Mouse (Mus musculus) lung, postnatal 0 days (tissue): ENCODE measurements around the gene Pmm2. TPM values are rescaled to one million over a fixed set of nuclear protein-coding genes. Genes with fewer than 3 reads are reported as not detected.
A peak's percentile ranks its signal among the peaks of the same experiment; 100 is the strongest.

Source experiments
- ATAC-seq: fragments of 200-750 bp; cut with Nextera tagmentation; 2 replicates; pipeline ENCODE4 v1.8.0; 2017; ENCODE audit warnings: moderate library complexity
- DNase-seq: peaks from one replicate; pipeline ENCODE4 v3.0.0-alpha.2; 2016; ENCODE audit warnings: low spot score
- H3K27ac ChIP-seq: fragments of 300-500 bp; sonication (generic); 2 replicates; pipeline ENCODE4 v1.5.1; 2014; ENCODE audit warnings: antibody characterized with exemption, mild to moderate bottlenecking, low read length, mixed read lengths
- H3K27me3 ChIP-seq: fragments of 300-500 bp; sonication (generic); replicated peaks from 2 replicates; pipeline ENCODE4 v1.6.1; 2014; ENCODE audit warnings: low read length, mixed read lengths; ENCODE audit not compliant: insufficient read depth
- H3K36me3 ChIP-seq: fragments of 300-500 bp; sonication (generic); 2 replicates; pipeline ENCODE4 v1.6.1; 2014; ENCODE audit warnings: low read length, mixed read lengths; ENCODE audit not compliant: insufficient read depth
- H3K4me1 ChIP-seq: fragments of 300-500 bp; sonication (generic); 2 replicates; pipeline ENCODE4 v1.6.1; 2014; ENCODE audit warnings: antibody characterized with exemption, low read depth, low read length, mixed read lengths; ENCODE audit not compliant: insufficient read depth
- H3K4me2 ChIP-seq: fragments of 300-500 bp; sonication (generic); replicated peaks from 2 replicates; pipeline ENCODE4 v1.6.1; 2014; ENCODE audit warnings: low read depth, mild to moderate bottlenecking, low read length, moderate library complexity, mixed read lengths
- H3K4me3 ChIP-seq: fragments of 300-500 bp; sonication (generic); 2 replicates; pipeline ENCODE4 v1.5.1; 2014; ENCODE audit warnings: low read depth, low read length
- H3K9ac ChIP-seq: fragments of 300-500 bp; sonication (generic); replicated peaks from 2 replicates; pipeline ENCODE4 v1.6.1; 2014; ENCODE audit warnings: low read depth, mild to moderate bottlenecking
- H3K9me3 ChIP-seq: fragments of 300-500 bp; sonication (generic); 2 replicates; pipeline ENCODE4 v1.6.1; 2016; ENCODE audit warnings: low read length, mixed read lengths
- CTCF ChIP-seq: IDR thresholded peaks from 2 replicates; pipeline ENCODE4 v1.5.1; 2016; ENCODE audit warnings: antibody characterized with exemption, mild to moderate bottlenecking
- EP300 ChIP-seq: IDR thresholded peaks from 2 replicates; pipeline ENCODE4 v1.6.1; 2016; ENCODE audit warnings: antibody characterized with exemption, mild to moderate bottlenecking, control low read depth
- WGBS: fragments of 180-500 bp; shearing (Covaris S2); extraction: QIAGEN DNeasy Blood & Tissue Kit; methylation state at CpG from one replicate; pipeline ENCODE4 v1.1.7; 2014; 5-methylcytosine and 5-hydroxymethylcytosine counted together
- polyA plus RNA-seq: library from polyadenylated mRNA; unstranded; fragments of >200 nt; fragmentation: Nextera tagmentation; extraction: Ambion mirVana; gene quantifications from 2 replicates; pipeline ENCODE4 v1.2.1, GENCODE M21; 2015

Gene Pmm2
- polyA plus RNA-seq, 1 experiment from 2014 or later: 40.2 TPM

GRCm38 (mm10) chr16:8650007-8650406 lies 12.5 kb downstream of the Pmm2 start:
- no peak overlapping the region for H3K4me3 ChIP-seq
- H3K27ac ChIP-seq: no peak overlapping the region
- no peaks in the 10 kb centered on the region for H3K4me1 ChIP-seq
- ATAC-seq (no peak), DNase-seq (no peak)
- TF ChIP-seq CTCF (no peak), EP300 (no peak)
- no peak overlapping the region for H3K4me2 ChIP-seq
- 93% methylated on average over 3 of the region's 3 CpGs for WGBS
- no peaks in the 10 kb centered on the region for H3K27me3 ChIP-seq
- H3K9ac ChIP-seq: no peak overlapping the region
- peaks cover 48% of the 10 kb centered on the region for H3K36me3 ChIP-seq
- H3K9me3 ChIP-seq: no peaks in the 10 kb centered on the region

GRCm38 (mm10) chr16:8655108-8655507 lies 17.6 kb downstream of the Pmm2 start:
- Histone ChIP-seq H3K4me2 (no peak overlapping the region), H3K4me1 (no peaks in the 10 kb centered on the region), H3K36me3 (peaks cover 35% of the 10 kb centered on the region), H3K9me3 (no peaks in the 10 kb centered on the region), H3K4me3 (no peak overlapping the region), H3K27me3 (no peaks in the 10 kb centered on the region), H3K9ac (no peak overlapping the region), H3K27ac (no peak overlapping the region)
- no peak for DNase-seq
- ATAC-seq: no peak
- 90% methylated on average over 6 of the region's 6 CpGs for WGBS
- TF ChIP-seq EP300 (no peak), CTCF (no peak)

- ATAC-seq (peak; percentile 60), DNase-seq (peak; percentile 30)
- Histone ChIP-seq H3K9me3 (no peaks in the 10 kb centered on the region), H3K4me2 (no peak overlapping the region), H3K9ac (no peak overlapping the region), H3K36me3 (peaks cover 32% of the 10 kb centered on the region), H3K4me3 (no peak overlapping the region), H3K27me3 (no peaks in the 10 kb centered on the region), H3K27ac (no peak overlapping the region), H3K4me1 (no peaks in the 10 kb centered on the region)
- TF ChIP-seq EP300 (peak; percentile 35; the same call in 1 of the 2 replicates), CTCF (peak; percentile 49)
- 67% methylated on average over 9 of the region's 9 CpGs for WGBS
These were observed 18.1 kb downstream of the Pmm2 start for GRCm38 (mm10) chr16:8655599-8655998.

- WGBS: 80% methylated on average over 2 of the region's 2 CpGs
- Histone ChIP-seq H3K4me1 (no peaks in the 10 kb centered on the region), H3K4me3 (no peak overlapping the region), H3K4me2 (no peak overlapping the region), H3K27me3 (no peaks in the 10 kb centered on the region), H3K9ac (no peak overlapping the region), H3K9me3 (no peaks in the 10 kb centered on the region), H3K36me3 (peaks cover 26% of the 10 kb centered on the region), H3K27ac (no peak overlapping the region)
- ATAC-seq (no peak), DNase-seq (no peak)
- no peak for TF ChIP-seq EP300
- no peak for TF ChIP-seq CTCF
These were observed 18.8 kb downstream of the Pmm2 start for GRCm38 (mm10) chr16:8656256-8656655.

- ATAC-seq: no peak
- DNase-seq: no peak
- Histone ChIP-seq H3K27me3 (no peaks in the 10 kb centered on the region), H3K9me3 (no peaks in the 10 kb centered on the region), H3K36me3 (peaks cover 10% of the 10 kb centered on the region), H3K4me1 (no peaks in the 10 kb centered on the region), H3K4me3 (no peak overlapping the region), H3K4me2 (no peak overlapping the region), H3K27ac (no peak overlapping the region), H3K9ac (no peak overlapping the region)
- WGBS: 67% methylated on average over 4 of the region's 4 CpGs
- TF ChIP-seq EP300: no peak
- TF ChIP-seq CTCF: no peak
These were observed 20.9 kb downstream of the Pmm2 start for GRCm38 (mm10) chr16:8658349-8658748.

GRCm38 (mm10) chr16:8658764-8659163 lies 21.3 kb downstream of the Pmm2 start:
- Histone ChIP-seq H3K27me3 (no peaks in the 10 kb centered on the region), H3K27ac (no peak overlapping the region), H3K9ac (no peak overlapping the region), H3K9me3 (no peaks in the 10 kb centered on the region), H3K4me2 (no peak overlapping the region), H3K4me3 (no peak overlapping the region), H3K4me1 (no peaks in the 10 kb centered on the region), H3K36me3 (peaks cover 10% of the 10 kb centered on the region)
- DNase-seq: no peak
- 91% methylated on average over 4 of the region's 4 CpGs for WGBS
- TF ChIP-seq EP300: no peak
- TF ChIP-seq CTCF: no peak
- no peak for ATAC-seq

GRCm38 (mm10) chr16:8663022-8663421 lies 25.5 kb downstream of the Pmm2 start:
- no peak overlapping the region for H3K4me3 ChIP-seq
- no peaks in the 10 kb centered on the region for H3K27me3 ChIP-seq
- ATAC-seq (peak; percentile 59), DNase-seq (peak; percentile 62)
- 0 out of 2 replicates have a peak, but pooled peaks cover under 1% of the 10 kb centered on the region for H3K36me3 ChIP-seq
- H3K27ac ChIP-seq: peak overlapping the region; percentile 73
- H3K4me1 ChIP-seq: peaks cover 24% of the 10 kb centered on the region
- H3K9ac ChIP-seq: no peak overlapping the region
- 44% methylated on average over 2 of the region's 2 CpGs for WGBS
- H3K4me2 ChIP-seq: no peak overlapping the region
- TF ChIP-seq EP300: peak; percentile 91
- TF ChIP-seq CTCF: no peak
- H3K9me3 ChIP-seq: no peaks in the 10 kb centered on the region
